Mouse (Mus musculus): ENCODE results near the gene Ddost. TPM values are rescaled to one million over a fixed set of nuclear protein-coding genes. Genes with fewer than 3 reads are reported as not detected.
A peak's percentile ranks its signal among the peaks of the same experiment; 100 is the strongest.
"Not testable (repeated sequence)": the region's sequence is repeated elsewhere in the genome, so short reads cannot be mapped to it uniquely, and the experiment has no call there.

Gene Ddost
- polyA plus RNA-seq, 1 experiment from 2014 or later: 212 TPM

DNA sequence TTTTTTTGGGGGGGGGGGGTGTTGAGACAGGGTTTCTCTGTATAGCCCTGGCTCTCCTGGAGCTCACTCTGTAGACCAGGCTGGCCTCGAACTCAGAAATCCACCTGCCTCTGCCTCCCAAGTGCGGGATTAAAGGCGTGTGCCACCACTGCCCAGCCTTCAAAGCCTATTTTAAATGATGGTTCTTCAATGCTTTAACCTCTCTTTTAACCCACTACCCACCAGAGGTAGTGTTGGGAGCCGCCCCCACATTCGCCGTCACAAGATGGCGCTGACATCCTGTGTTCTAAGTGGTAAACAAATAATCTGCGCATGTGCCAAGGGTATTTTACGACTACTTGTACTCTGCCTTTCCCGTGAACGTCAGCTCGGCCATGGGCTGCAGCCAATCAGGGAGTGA is 22.6 kb downstream of the Ddost start:
- 49% methylated on average over 8 of the region's 12 CpGs for WGBS (ENCODE audit: insufficient replicate concordance)
- not testable (repeated sequence) for ATAC-seq
- peak overlapping the region; percentile 34 for H3K4me2 ChIP-seq

DNA sequence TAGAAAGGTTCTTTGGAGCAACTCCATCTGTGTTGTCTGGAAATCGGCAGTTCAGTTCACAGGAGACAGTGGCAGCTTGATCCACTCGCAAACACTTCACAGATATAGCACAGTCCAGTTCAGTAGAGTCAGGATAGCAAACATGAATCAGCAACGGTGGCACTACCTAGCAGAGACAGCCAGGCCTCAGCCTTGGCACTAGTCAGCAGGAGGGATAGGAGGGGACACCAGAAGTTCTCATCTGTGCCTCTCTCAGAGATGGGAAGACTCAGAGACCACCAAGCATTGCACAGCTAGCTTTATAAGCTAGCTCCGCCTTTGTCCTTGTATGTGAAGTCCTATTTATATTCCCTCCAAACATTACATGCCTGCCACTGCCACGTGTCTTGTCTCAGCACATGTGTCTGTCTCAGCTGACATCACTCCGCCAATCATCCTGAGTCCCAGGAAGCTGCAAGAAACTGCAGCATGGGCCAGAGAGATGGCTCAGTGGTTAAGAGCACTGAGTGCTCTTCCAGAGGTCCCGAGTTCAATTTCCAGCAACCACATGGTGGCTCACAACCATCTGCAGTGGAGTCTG is 23.5 kb downstream of the Ddost start:
- Histone ChIP-seq H3K4me3 (peak overlapping the region; percentile 54), H3K36me3 (no peaks in the 10 kb centered on the region), H3K4me2 (peak overlapping the region; percentile 58), H3K27ac (peak overlapping the region; percentile 75), H3K27me3 (replicated peaks) (peaks cover 28% of the 10 kb centered on the region), H3K4me1 (peaks cover 32% of the 10 kb centered on the region), H3K9me3 (replicated peaks) (no peaks in the 10 kb centered on the region), H3K9ac (peak overlapping the region; percentile 52)
- no peak for ATAC-seq
- WGBS (ENCODE audit: insufficient replicate concordance): 58% methylated on average over 7 of the region's 7 CpGs

More for the DNA sequence above, 22.6 kb downstream of the Ddost start:
- H3K4me3 ChIP-seq; H3K9ac ChIP-seq; H3K36me3 ChIP-seq; H3K9me3 ChIP-seq (replicated peaks): not testable (repeated sequence)
- Histone ChIP-seq H3K4me1 (peaks cover 32% of the 10 kb centered on the region), H3K27me3 (replicated peaks) (peaks cover 28% of the 10 kb centered on the region), H3K27ac (peak overlapping the region; percentile 97)

DNA sequence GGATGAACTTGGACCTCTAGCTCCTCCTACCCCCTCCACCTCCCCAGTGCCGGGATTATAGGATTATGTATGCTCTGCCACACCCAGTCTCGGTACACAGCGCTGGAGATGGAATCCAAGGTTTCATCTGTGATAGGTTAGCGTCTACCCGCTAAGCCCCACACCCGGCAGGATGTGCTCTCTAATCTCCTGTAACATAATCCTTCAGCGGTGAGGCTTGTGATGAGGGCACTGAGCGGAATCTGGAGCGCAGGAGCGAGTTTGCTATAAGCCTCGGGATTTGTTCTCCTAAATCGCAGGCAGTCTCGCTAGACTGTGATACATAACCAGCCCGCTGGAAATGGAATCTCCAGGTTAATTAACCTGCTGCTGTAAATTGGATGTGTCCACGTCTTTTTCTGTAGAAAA is 25.7 kb downstream of the Ddost start:
- Histone ChIP-seq H3K36me3 (no peaks in the 10 kb centered on the region), H3K27ac (no peak overlapping the region), H3K4me2 (no peak overlapping the region), H3K27me3 (replicated peaks) (peaks cover 28% of the 10 kb centered on the region), H3K4me3 (no peak overlapping the region), H3K9ac (no peak overlapping the region), H3K4me1 (peaks cover 17% of the 10 kb centered on the region), H3K9me3 (replicated peaks) (no peaks in the 10 kb centered on the region)
- no peak for ATAC-seq
- 25% methylated on average over 15 of the region's 15 CpGs for WGBS (ENCODE audit: insufficient replicate concordance)

DNA sequence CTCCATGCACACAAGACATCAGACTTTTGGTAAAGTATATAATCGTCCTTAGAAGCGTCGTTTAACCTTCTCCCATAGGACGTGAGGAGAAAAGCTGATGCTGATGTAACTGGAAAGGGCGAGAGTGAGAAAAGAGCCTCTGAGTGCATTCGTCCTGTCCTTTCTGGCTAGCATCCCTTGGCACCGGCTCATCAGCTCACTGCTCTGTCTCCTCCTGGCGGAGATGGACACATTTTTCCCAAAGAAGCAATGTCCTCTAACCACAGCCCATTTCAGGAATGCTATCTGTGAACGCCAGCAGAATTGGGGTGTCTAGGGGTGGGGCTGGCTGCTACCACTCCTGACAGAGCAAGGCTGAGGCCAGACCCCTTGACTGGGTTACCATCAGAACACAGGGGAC is 27.1 kb downstream of the Ddost start:
- H3K4me3 ChIP-seq: no peak overlapping the region
- peaks cover 28% of the 10 kb centered on the region for H3K27me3 ChIP-seq (replicated peaks)
- no peak overlapping the region for H3K9ac ChIP-seq
- WGBS (ENCODE audit: insufficient replicate concordance): 57% methylated on average over 9 of the region's 9 CpGs
- no peak overlapping the region for H3K4me2 ChIP-seq
- no peak for ATAC-seq
- H3K4me1 ChIP-seq: peaks cover 8% of the 10 kb centered on the region
- H3K9me3 ChIP-seq (replicated peaks): no peaks in the 10 kb centered on the region
- H3K27ac ChIP-seq: no peak overlapping the region
- no peaks in the 10 kb centered on the region for H3K36me3 ChIP-seq

DNA sequence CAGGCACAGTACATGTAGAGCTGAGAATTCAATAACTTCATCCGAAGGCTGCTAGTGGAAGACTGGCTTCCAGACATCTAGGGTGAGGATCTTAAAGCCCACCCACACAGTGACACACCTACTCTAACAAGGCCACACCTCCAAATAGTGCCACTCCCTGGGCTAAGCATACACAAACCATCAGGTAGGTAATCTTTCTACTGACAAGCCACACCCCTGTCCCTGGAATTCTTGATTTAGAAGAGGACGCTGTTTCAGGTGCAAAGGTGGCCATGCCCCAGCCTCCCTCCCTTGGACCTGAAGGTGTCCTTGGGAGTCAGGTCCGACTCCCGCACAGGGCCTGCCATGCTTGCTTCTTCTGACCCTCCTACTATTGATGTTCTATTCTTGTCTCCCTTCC is 28.6 kb downstream of the Ddost start:
- no peak for ATAC-seq
- no peak overlapping the region for H3K4me2 ChIP-seq
- no peak overlapping the region for H3K4me3 ChIP-seq
- no peaks in the 10 kb centered on the region for H3K9me3 ChIP-seq (replicated peaks)
- no peaks in the 10 kb centered on the region for H3K36me3 ChIP-seq
- H3K9ac ChIP-seq: no peak overlapping the region
- WGBS (ENCODE audit: insufficient replicate concordance): 67% methylated on average over 4 of the region's 4 CpGs
- H3K27ac ChIP-seq: no peak overlapping the region
- H3K27me3 ChIP-seq (replicated peaks): peaks cover 28% of the 10 kb centered on the region
- H3K4me1 ChIP-seq: peaks cover 11% of the 10 kb centered on the region

DNA sequence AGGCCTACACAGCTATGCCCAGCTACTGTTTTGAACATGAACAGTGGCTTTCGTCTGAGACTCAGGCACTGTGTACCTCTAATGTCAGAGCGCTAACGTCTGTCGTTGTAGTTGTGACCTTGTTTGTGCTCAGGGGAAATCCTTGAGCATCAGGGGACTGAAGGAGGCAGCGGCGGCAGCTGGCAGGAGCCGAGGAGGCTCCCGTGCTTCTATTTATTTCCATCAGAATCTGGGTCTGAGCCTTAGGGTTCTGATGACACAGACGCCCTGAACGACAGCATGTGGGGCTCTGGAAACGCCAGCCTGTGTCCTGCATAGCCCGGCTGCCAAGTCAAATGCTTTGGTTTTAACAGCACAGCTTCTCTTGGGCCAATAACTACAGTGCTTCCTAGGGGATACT is 30.5 kb downstream of the Ddost start:
- WGBS (ENCODE audit: insufficient replicate concordance): 77% methylated on average over 12 of the region's 12 CpGs
- no peak for ATAC-seq
- Histone ChIP-seq H3K27me3 (replicated peaks) (peaks cover 21% of the 10 kb centered on the region), H3K27ac (no peak overlapping the region), H3K9ac (no peak overlapping the region), H3K9me3 (replicated peaks) (no peaks in the 10 kb centered on the region), H3K36me3 (no peaks in the 10 kb centered on the region), H3K4me3 (no peak overlapping the region), H3K4me1 (peaks cover 9% of the 10 kb centered on the region; the same call in 1 of the 2 replicates), H3K4me2 (no peak overlapping the region)

DNA sequence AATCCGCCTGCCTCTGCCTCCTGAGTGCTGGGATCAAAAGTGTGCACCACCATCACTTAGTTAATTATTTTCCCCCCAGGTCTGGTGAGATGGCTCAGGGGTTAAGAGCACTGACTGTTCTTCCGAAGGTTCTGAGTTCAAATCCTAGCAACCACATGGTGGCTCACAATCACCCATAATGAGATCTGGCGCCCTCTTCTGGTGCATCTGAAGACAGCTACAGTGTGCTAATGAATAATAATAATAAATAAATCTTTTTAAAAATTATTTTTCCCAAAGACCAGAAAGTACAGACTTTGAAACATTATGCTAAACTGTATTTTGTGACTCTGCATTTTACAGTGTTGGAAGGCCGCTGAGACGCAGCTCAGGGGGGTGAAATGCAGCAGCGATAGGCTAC is 31.1 kb downstream of the Ddost start:
- Histone ChIP-seq H3K27me3 (replicated peaks) (peaks cover 15% of the 10 kb centered on the region), H3K4me2 (no peak overlapping the region), H3K36me3 (no peaks in the 10 kb centered on the region), H3K9ac (no peak overlapping the region), H3K4me1 (peaks cover 9% of the 10 kb centered on the region; the same call in 1 of the 2 replicates), H3K9me3 (replicated peaks) (no peaks in the 10 kb centered on the region), H3K4me3 (no peak overlapping the region), H3K27ac (no peak overlapping the region)
- no peak for ATAC-seq
- 75% methylated on average over 6 of the region's 6 CpGs for WGBS (ENCODE audit: insufficient replicate concordance)

- no peak overlapping the region for H3K9ac ChIP-seq
- no peak for ATAC-seq
- no peaks in the 10 kb centered on the region for H3K9me3 ChIP-seq (replicated peaks)
- no peaks in the 10 kb centered on the region for H3K36me3 ChIP-seq
- no peak overlapping the region for H3K4me3 ChIP-seq
- 44% methylated on average over 5 of the region's 5 CpGs for WGBS (ENCODE audit: insufficient replicate concordance)
- no peak overlapping the region for H3K4me2 ChIP-seq
- peaks cover 9% of the 10 kb centered on the region; the same call in 1 of the 2 replicates for H3K4me1 ChIP-seq
- H3K27me3 ChIP-seq (replicated peaks): peaks cover 10% of the 10 kb centered on the region
- no peak overlapping the region for H3K27ac ChIP-seq
Observed at GRCm38 (mm10) chr4:138336876-138337275, 32.3 kb downstream of the Ddost start.

DNA sequence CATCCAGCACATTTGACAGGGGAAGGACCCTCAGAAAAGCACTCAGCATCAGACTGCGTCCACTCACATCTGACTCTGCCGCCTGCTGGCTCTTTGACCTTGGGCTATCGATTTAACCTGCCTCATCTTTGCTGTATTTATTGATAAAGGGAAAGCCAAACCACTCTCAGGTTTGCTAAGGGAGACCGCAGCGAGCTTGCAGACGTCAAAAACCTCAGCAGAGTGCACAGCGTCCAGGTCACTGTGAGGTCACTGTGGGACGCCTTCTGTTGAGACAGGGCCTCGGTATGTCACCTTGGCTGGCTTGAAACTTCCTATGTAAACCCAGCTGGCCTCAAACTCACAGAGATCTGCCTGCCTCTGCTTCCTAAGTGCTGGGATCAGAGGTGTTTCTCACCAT is 32.8 kb downstream of the Ddost start:
- ATAC-seq: no peak
- no peak overlapping the region for H3K9ac ChIP-seq
- no peak overlapping the region for H3K4me3 ChIP-seq
- no peak overlapping the region for H3K4me2 ChIP-seq
- WGBS (ENCODE audit: insufficient replicate concordance): 68% methylated on average over 9 of the region's 9 CpGs
- H3K36me3 ChIP-seq: no peaks in the 10 kb centered on the region
- H3K9me3 ChIP-seq (replicated peaks): no peaks in the 10 kb centered on the region
- no peak overlapping the region for H3K27ac ChIP-seq
- H3K27me3 ChIP-seq (replicated peaks): peaks cover 7% of the 10 kb centered on the region; the same call in 1 of the 2 replicates
- H3K4me1 ChIP-seq: peaks cover 9% of the 10 kb centered on the region; the same call in 1 of the 2 replicates

DNA sequence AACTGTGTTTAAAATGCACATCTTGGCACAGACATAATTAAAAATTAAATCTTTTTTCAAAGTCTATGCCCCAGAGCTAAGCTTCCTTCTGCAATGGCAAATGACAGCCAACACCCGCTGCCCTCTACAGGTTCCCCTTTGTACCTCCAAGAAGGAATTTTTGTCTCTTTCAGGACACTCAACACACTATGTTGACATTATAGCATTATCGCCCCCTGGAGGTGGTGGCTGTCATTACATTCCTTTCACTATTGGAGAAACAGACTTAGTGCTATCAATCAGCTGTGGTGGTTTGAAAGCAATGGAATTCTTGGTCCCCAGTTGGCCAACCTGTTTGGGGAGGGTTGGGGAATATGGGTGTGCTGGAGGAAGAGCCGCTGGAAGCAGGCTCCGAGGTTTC is 35.4 kb downstream of the Ddost start:
- Histone ChIP-seq H3K4me2 (no peak overlapping the region), H3K9me3 (replicated peaks) (no peaks in the 10 kb centered on the region), H3K36me3 (no peaks in the 10 kb centered on the region), H3K4me3 (no peak overlapping the region), H3K4me1 (peaks cover 17% of the 10 kb centered on the region), H3K27ac (no peak overlapping the region), H3K27me3 (replicated peaks) (peaks cover 7% of the 10 kb centered on the region; the same call in 1 of the 2 replicates), H3K9ac (no peak overlapping the region)
- 24% methylated on average over 4 of the region's 4 CpGs for WGBS (ENCODE audit: insufficient replicate concordance)
- no peak for ATAC-seq

- 50% methylated on average over 8 of the region's 8 CpGs for WGBS (ENCODE audit: insufficient replicate concordance)
- H3K27me3 ChIP-seq (replicated peaks): peaks cover 7% of the 10 kb centered on the region; the same call in 1 of the 2 replicates
- ATAC-seq: no peak
Observed at GRCm38 (mm10) chr4:138341393-138341792, 36.9 kb downstream of the Ddost start.

GRCm38 (mm10) chr4:138342048-138342447 is 37.5 kb downstream of the Ddost start:
- H3K36me3 ChIP-seq: no peaks in the 10 kb centered on the region
- H3K9me3 ChIP-seq (replicated peaks): no peaks in the 10 kb centered on the region
- H3K4me3 ChIP-seq: no peak overlapping the region
- H3K4me2 ChIP-seq: no peak overlapping the region
- H3K27ac ChIP-seq: no peak overlapping the region
- no peak overlapping the region for H3K9ac ChIP-seq
- peaks cover 7% of the 10 kb centered on the region; the same call in 1 of the 2 replicates for H3K27me3 ChIP-seq (replicated peaks)
- 67% methylated on average over 7 of the region's 7 CpGs for WGBS (ENCODE audit: insufficient replicate concordance)
- H3K4me1 ChIP-seq: peaks cover 15% of the 10 kb centered on the region
- ATAC-seq: no peak

More at GRCm38 (mm10) chr4:138341393-138341792, 36.9 kb downstream of the Ddost start:
- H3K4me2 ChIP-seq: no peak overlapping the region
- no peaks in the 10 kb centered on the region for H3K36me3 ChIP-seq
- no peak overlapping the region for H3K4me3 ChIP-seq
- H3K27ac ChIP-seq: no peak overlapping the region
- H3K9me3 ChIP-seq (replicated peaks): no peaks in the 10 kb centered on the region
- peaks cover 17% of the 10 kb centered on the region for H3K4me1 ChIP-seq
- no peak overlapping the region for H3K9ac ChIP-seq

GRCm38 (mm10) chr4:138342778-138343177 is 38.2 kb downstream of the Ddost start:
- Histone ChIP-seq H3K27me3 (replicated peaks) (peaks cover 7% of the 10 kb centered on the region; the same call in 1 of the 2 replicates), H3K27ac (peak overlapping the region; percentile 70), H3K4me2 (no peak overlapping the region), H3K9me3 (replicated peaks) (no peaks in the 10 kb centered on the region), H3K36me3 (no peaks in the 10 kb centered on the region), H3K4me1 (peaks cover 9% of the 10 kb centered on the region), H3K4me3 (no peak overlapping the region), H3K9ac (no peak overlapping the region)
- 52% methylated on average over 6 of the region's 6 CpGs for WGBS (ENCODE audit: insufficient replicate concordance)
- ATAC-seq: peak; percentile 63
